Mouse (Mus musculus): ENCODE measurements around the gene Cpm. TPM values are rescaled to one million over a fixed set of nuclear protein-coding genes. Genes with fewer than 3 reads are reported as not detected.

Cpm gene
- polyA plus RNA-seq, 1 experiment from 2014 or later = 43.6 TPM

DNA sequence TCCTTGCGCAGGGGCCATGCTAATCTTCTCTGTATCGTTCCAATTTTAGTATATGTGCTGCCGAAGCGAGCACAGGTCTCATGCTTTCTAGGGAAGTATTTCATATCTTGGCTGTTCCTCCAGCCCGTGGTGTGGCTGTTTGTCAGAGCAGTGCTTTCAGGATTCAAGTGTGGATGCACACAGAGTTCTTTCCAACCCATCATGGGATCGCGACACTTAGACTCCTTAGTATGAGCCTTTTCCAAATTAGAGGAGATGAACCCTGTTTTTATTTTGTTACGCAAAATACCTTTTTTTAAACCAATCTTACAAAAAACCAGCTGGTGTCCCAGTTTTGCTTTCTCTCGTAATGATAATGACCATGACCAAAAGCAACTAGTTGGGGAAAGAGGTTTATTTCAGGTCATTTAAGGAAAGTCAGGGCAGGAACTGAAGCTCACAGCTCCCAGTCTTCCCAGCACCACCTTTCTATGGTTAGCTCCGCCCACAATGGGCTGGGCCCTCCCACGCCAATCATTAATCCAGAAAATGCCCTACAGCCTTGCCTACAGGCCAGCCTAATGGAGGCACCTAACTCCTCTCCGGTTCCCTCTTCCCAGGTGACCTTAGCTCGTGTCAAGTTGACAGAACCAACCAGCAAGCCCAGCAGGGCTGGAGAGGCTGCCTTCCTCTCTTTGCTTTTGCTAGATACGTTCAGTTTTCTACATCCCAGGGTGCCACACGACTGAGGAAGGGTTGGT lies 33.2 kb downstream of the Cpm start:
- 79% methylated on average over 15 of the region's 15 CpGs for WGBS
- Histone ChIP-seq H3K4me1 (ENCODE audit: control insufficient read depth, insufficient read depth, low read length) (peaks cover 19% of the 10 kb centered on the region; the same call in 1 of the 2 replicates), H3K4me2 (ENCODE audit: low read depth, low read length) (no peak overlapping the region), H3K4me3 (ENCODE audit: low read depth, low read length) (no peak overlapping the region), H3K9ac (ENCODE audit: low read depth, low read length) (no peak overlapping the region), H3K27ac (replicated peaks; ENCODE audit: low read depth, low read length) (peak overlapping the region; percentile 3), H3K36me3 (ENCODE audit: control insufficient read depth, insufficient read depth, low read length) (no peaks in the 10 kb centered on the region), H3K27me3 (replicated peaks; ENCODE audit: control insufficient read depth, insufficient read depth, low read length) (no peaks in the 10 kb centered on the region), H3K9me3 (ENCODE audit: control insufficient read depth, low read length) (no peaks in the 10 kb centered on the region)
- no peak for ATAC-seq (ENCODE audit: low read depth)
- no peak for DNase-seq (ENCODE audit: low spot score)

DNA sequence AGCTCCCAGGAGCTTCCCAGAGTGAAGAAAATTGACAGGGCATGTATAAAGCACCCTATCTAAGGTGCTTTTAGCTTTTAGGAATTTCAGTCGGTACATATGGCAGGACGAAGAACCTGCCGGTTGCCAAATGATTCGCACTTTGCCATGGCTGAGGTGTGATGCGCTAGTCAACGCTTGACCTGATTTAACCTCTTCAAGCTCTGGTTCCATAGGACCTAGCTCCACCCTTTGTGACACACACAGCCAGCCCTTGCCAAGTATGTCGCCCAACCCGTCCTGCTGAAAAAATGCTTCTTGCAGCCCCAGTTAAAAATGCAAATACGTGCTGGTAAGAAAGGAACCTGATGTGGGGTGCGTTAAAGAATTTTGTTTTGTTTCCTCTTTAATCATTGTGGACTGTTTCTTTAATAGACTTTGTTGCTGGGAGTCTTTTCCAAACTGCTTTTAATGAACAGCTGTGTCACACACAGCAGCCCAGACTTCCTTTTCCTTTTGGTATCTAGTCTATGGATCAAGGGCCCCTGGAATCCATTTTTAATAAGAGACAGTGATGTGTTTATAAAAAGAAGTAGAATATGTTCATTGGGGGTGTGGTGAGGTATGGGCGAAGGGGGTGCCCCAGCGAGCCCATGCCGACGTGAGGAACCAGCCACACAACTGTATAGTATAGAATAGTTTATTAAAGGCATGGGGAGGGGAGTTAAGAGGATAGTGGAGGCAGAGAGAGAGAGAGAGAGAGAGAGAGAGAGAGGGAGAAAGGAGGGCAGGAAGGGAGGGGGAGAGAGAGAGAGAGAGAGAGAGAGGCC lies 34.0 kb downstream of the Cpm start:
- ATAC-seq (ENCODE audit: low read depth) (0 out of 2 replicates have a peak, but pooled peaks have one; percentile 5), DNase-seq (ENCODE audit: low spot score) (peak; percentile 70)
- Histone ChIP-seq H3K4me3 (ENCODE audit: low read depth, low read length) (no peak overlapping the region), H3K4me2 (ENCODE audit: low read depth, low read length) (peak overlapping the region; percentile 40; the same call in 1 of the 2 replicates), H3K27me3 (replicated peaks; ENCODE audit: control insufficient read depth, insufficient read depth, low read length) (no peaks in the 10 kb centered on the region), H3K9me3 (ENCODE audit: control insufficient read depth, low read length) (no peaks in the 10 kb centered on the region), H3K4me1 (ENCODE audit: control insufficient read depth, insufficient read depth, low read length) (peaks cover 19% of the 10 kb centered on the region; the same call in 1 of the 2 replicates), H3K27ac (replicated peaks; ENCODE audit: low read depth, low read length) (peak overlapping the region; percentile 3), H3K36me3 (ENCODE audit: control insufficient read depth, insufficient read depth, low read length) (no peaks in the 10 kb centered on the region), H3K9ac (ENCODE audit: low read depth, low read length) (no peak overlapping the region)
- 62% methylated on average over 14 of the region's 14 CpGs for WGBS

DNA sequence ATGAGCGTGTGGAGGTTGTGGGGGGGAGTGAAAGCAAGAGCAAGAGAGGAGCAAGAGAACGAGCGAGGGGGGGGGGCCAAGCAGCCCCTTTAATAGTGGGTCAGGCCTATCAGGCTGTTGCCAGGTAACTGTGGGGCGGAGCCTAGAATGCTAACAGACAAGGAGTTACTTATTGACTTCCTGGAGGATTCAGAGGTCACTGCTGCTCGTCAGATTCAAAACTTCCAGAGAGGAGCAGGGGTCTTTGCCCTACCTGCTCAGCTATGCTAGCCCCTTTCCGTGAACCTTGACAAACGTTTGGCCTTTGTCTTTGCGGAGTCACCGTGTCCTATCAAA lies 34.5 kb downstream of the Cpm start:
- Histone ChIP-seq H3K4me2 (ENCODE audit: low read depth, low read length) (peak overlapping the region; percentile 40), H3K4me1 (ENCODE audit: control insufficient read depth, insufficient read depth, low read length) (peaks cover 15% of the 10 kb centered on the region; the same call in 1 of the 2 replicates), H3K36me3 (ENCODE audit: control insufficient read depth, insufficient read depth, low read length) (no peaks in the 10 kb centered on the region), H3K27me3 (replicated peaks; ENCODE audit: control insufficient read depth, insufficient read depth, low read length) (no peaks in the 10 kb centered on the region), H3K9ac (ENCODE audit: low read depth, low read length) (0 out of 2 replicates have a peak overlapping the region, but pooled peaks have one; percentile 16), H3K9me3 (ENCODE audit: control insufficient read depth, low read length) (no peaks in the 10 kb centered on the region), H3K4me3 (ENCODE audit: low read depth, low read length) (no peak overlapping the region), H3K27ac (replicated peaks; ENCODE audit: low read depth, low read length) (no peak overlapping the region)
- whole genome bisulfite sequencing = 22% methylated on average over 9 of the region's 9 CpGs
- peak; percentile 48; the same call in 1 of the 2 replicates for ATAC-seq (ENCODE audit: low read depth)
- peak; percentile 64 for DNase-seq (ENCODE audit: low spot score)

- peaks cover 19% of the 10 kb centered on the region; the same call in 1 of the 2 replicates for H3K4me1 ChIP-seq (ENCODE audit: control insufficient read depth, insufficient read depth, low read length)
- DNase-seq (ENCODE audit: low spot score) (no peak), ATAC-seq (ENCODE audit: low read depth) (no peak)
- H3K4me3 ChIP-seq (ENCODE audit: low read depth, low read length) = no peak overlapping the region
- no peaks in the 10 kb centered on the region for H3K9me3 ChIP-seq (ENCODE audit: control insufficient read depth, low read length)
- 0 out of 2 replicates have a peak overlapping the region, but pooled peaks have one; percentile 16 for H3K9ac ChIP-seq (ENCODE audit: low read depth, low read length)
- H3K4me2 ChIP-seq (ENCODE audit: low read depth, low read length) = peak overlapping the region; percentile 40
- WGBS = 52% methylated on average over 14 of the region's 14 CpGs
- no peaks in the 10 kb centered on the region for H3K27me3 ChIP-seq (replicated peaks; ENCODE audit: control insufficient read depth, insufficient read depth, low read length)
- no peaks in the 10 kb centered on the region for H3K36me3 ChIP-seq (ENCODE audit: control insufficient read depth, insufficient read depth, low read length)
- no peak overlapping the region for H3K27ac ChIP-seq (replicated peaks; ENCODE audit: low read depth, low read length)
These were observed 35.1 kb downstream of the Cpm start for GRCm38 (mm10) chr10:117664208-117664925.

DNA sequence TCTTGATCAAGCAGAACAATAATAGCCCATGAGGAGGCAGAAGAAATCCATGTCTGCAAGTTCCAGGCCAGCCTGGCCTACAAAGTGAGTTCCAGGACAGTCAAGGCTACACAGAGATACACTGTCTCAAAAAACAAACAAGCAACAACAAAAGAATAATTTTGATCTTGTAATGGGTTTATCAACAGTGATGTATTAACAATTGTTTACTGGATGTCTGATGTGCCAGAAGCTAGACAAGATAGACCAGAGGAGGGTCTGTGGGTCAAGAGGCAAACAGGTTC lies 35.6 kb downstream of the Cpm start:
- H3K4me3 ChIP-seq (ENCODE audit: low read depth, low read length) = no peak overlapping the region
- no peaks in the 10 kb centered on the region for H3K27me3 ChIP-seq (replicated peaks; ENCODE audit: control insufficient read depth, insufficient read depth, low read length)
- H3K9me3 ChIP-seq (ENCODE audit: control insufficient read depth, low read length) = no peaks in the 10 kb centered on the region
- no peaks in the 10 kb centered on the region for H3K36me3 ChIP-seq (ENCODE audit: control insufficient read depth, insufficient read depth, low read length)
- no peak overlapping the region for H3K4me2 ChIP-seq (ENCODE audit: low read depth, low read length)
- ATAC-seq (ENCODE audit: low read depth) (no peak), DNase-seq (ENCODE audit: low spot score) (no peak)
- no peak overlapping the region for H3K27ac ChIP-seq (replicated peaks; ENCODE audit: low read depth, low read length)
- no peak overlapping the region for H3K9ac ChIP-seq (ENCODE audit: low read depth, low read length)
- peaks cover 23% of the 10 kb centered on the region; the same call in 1 of the 2 replicates for H3K4me1 ChIP-seq (ENCODE audit: control insufficient read depth, insufficient read depth, low read length)

GRCm38 (mm10) chr10:117665376-117666275 lies 36.3 kb downstream of the Cpm start:
- no peaks in the 10 kb centered on the region for H3K27me3 ChIP-seq (replicated peaks; ENCODE audit: control insufficient read depth, insufficient read depth, low read length)
- WGBS = 60% methylated on average over 9 of the region's 9 CpGs
- no peak overlapping the region for H3K27ac ChIP-seq (replicated peaks; ENCODE audit: low read depth, low read length)

GRCm38 (mm10) chr10:117666361-117666760 lies 37.1 kb downstream of the Cpm start:
- H3K36me3 ChIP-seq (ENCODE audit: control insufficient read depth, insufficient read depth, low read length) = no peaks in the 10 kb centered on the region
- no peak for DNase-seq (ENCODE audit: low spot score)
- no peaks in the 10 kb centered on the region for H3K27me3 ChIP-seq (replicated peaks; ENCODE audit: control insufficient read depth, insufficient read depth, low read length)
- no peaks in the 10 kb centered on the region for H3K9me3 ChIP-seq (ENCODE audit: control insufficient read depth, low read length)
- WGBS = 84% methylated on average over 3 of the region's 3 CpGs
- H3K4me3 ChIP-seq (ENCODE audit: low read depth, low read length) = no peak overlapping the region
- no peak overlapping the region for H3K27ac ChIP-seq (replicated peaks; ENCODE audit: low read depth, low read length)
- ATAC-seq (ENCODE audit: low read depth) = no peak
- no peak overlapping the region for H3K9ac ChIP-seq (ENCODE audit: low read depth, low read length)
- H3K4me1 ChIP-seq (ENCODE audit: control insufficient read depth, insufficient read depth, low read length) = peaks cover 24% of the 10 kb centered on the region; the same call in 1 of the 2 replicates
- no peak overlapping the region for H3K4me2 ChIP-seq (ENCODE audit: low read depth, low read length)

More at GRCm38 (mm10) chr10:117665376-117666275, 36.3 kb downstream of the Cpm start:
- Histone ChIP-seq H3K36me3 (ENCODE audit: control insufficient read depth, insufficient read depth, low read length) (no peaks in the 10 kb centered on the region), H3K4me1 (ENCODE audit: control insufficient read depth, insufficient read depth, low read length) (peaks cover 24% of the 10 kb centered on the region; the same call in 1 of the 2 replicates), H3K9ac (ENCODE audit: low read depth, low read length) (no peak overlapping the region), H3K4me3 (ENCODE audit: low read depth, low read length) (no peak overlapping the region), H3K9me3 (ENCODE audit: control insufficient read depth, low read length) (no peaks in the 10 kb centered on the region), H3K4me2 (ENCODE audit: low read depth, low read length) (no peak overlapping the region)
- DNase-seq (ENCODE audit: low spot score) (no peak), ATAC-seq (ENCODE audit: low read depth) (no peak)

Data from embryonic facial prominence, embryonic 14.5 days (tissue).